Mouse (Mus musculus) embryonic facial prominence, embryonic 11.5 days (tissue): ENCODE results near the gene Zfp599. TPM values are rescaled to one million over a fixed set of nuclear protein-coding genes. Genes with fewer than 3 reads are reported as not detected.

Source experiments
- ATAC-seq: fragments of 200-750 bp; cut with Nextera tagmentation; replicated peaks from 2 replicates; pipeline ENCODE4 v1.8.0; 2017; ENCODE audit warnings: low read depth; ENCODE audit not compliant: insufficient number of reproducible peaks, low FRiP score, low TSS enrichment
- DNase-seq: peaks from one replicate; pipeline ENCODE4 v3.0.0-alpha.2; 2015; ENCODE audit warnings: low spot score
- H3K27ac ChIP-seq: fragments of 300-500 bp; sonication (generic); replicated peaks from 2 replicates; pipeline ENCODE4 v1.5.1; 2014; ENCODE audit warnings: mild to moderate bottlenecking, low read depth, low read length, control low read depth
- H3K27me3 ChIP-seq: fragments of 300-500 bp; sonication (generic); 2 replicates; pipeline ENCODE4 v1.6.1; 2014; ENCODE audit warnings: mild to moderate bottlenecking, low read length, moderate library complexity, mixed read lengths; ENCODE audit not compliant: control insufficient read depth, insufficient read depth
- H3K36me3 ChIP-seq: fragments of 300-500 bp; sonication (generic); replicated peaks from 2 replicates; pipeline ENCODE4 v1.6.1; 2014; ENCODE audit warnings: low read depth, mild to moderate bottlenecking, low read length, moderate library complexity, mixed read lengths; ENCODE audit not compliant: control insufficient read depth, insufficient read depth
- H3K4me1 ChIP-seq: fragments of 300-500 bp; sonication (generic); 2 replicates; pipeline ENCODE4 v1.6.1; 2014; ENCODE audit warnings: low read length, mixed read lengths; ENCODE audit not compliant: control insufficient read depth, insufficient read depth
- H3K4me2 ChIP-seq: fragments of 300-500 bp; sonication (generic); 2 replicates; pipeline ENCODE4 v1.6.1; 2014; ENCODE audit warnings: low read depth, mild to moderate bottlenecking, control low read depth, low read length, moderate library complexity
- H3K4me3 ChIP-seq: fragments of 300-500 bp; sonication (generic); 2 replicates; pipeline ENCODE4 v1.5.1; 2014; ENCODE audit warnings: low read depth, low read length, control low read depth
- H3K9ac ChIP-seq: fragments of 300-500 bp; sonication (generic); replicated peaks from 2 replicates; pipeline ENCODE4 v1.6.1; 2014; ENCODE audit warnings: mild to moderate bottlenecking, control low read depth, low read length
- H3K9me3 ChIP-seq: fragments of 300-500 bp; sonication (generic); replicated peaks from 2 replicates; pipeline ENCODE4 v1.6.1; 2016; ENCODE audit warnings: mild to moderate bottlenecking, low read length, inconsistent platforms, mixed read lengths; ENCODE audit not compliant: control insufficient read depth
- WGBS: fragments of 180-500 bp; shearing (Covaris S2); extraction: QIAGEN DNeasy Blood & Tissue Kit; methylation state at CpG from one replicate; pipeline ENCODE4 v1.1.7; 2014; 5-methylcytosine and 5-hydroxymethylcytosine counted together
- polyA plus RNA-seq: library from polyadenylated mRNA; unstranded; fragments of >200 nt; fragmentation: Nextera tagmentation; extraction: Ambion mirVana; gene quantifications from 2 replicates; pipeline ENCODE4 v1.2.1, GENCODE M21; 2014

Zfp599 gene
- polyA plus RNA-seq, 1 experiment from 2014 or later = 9.6 TPM

- Histone ChIP-seq H3K4me1 (no peaks in the 10 kb centered on the region), H3K4me2 (no peak overlapping the region), H3K36me3 (no peaks in the 10 kb centered on the region), H3K27ac (no peak overlapping the region), H3K27me3 (no peaks in the 10 kb centered on the region), H3K4me3 (no peak overlapping the region), H3K9ac (no peak overlapping the region), H3K9me3 (no peaks in the 10 kb centered on the region)
- DNase-seq (no peak), ATAC-seq (no peak)
- 53% methylated on average over 6 of the region's 8 CpGs for WGBS
Observed at GRCm38 (mm10) chr9:22217858-22218493, 41.7 kb downstream of the Zfp599 start.

GRCm38 (mm10) chr9:22216705-22217104 is 43.0 kb downstream of the Zfp599 start:
- DNase-seq (no peak), ATAC-seq (no peak)
- Histone ChIP-seq H3K27me3 (no peaks in the 10 kb centered on the region), H3K9me3 (no peaks in the 10 kb centered on the region), H3K27ac (no peak overlapping the region), H3K4me1 (no peaks in the 10 kb centered on the region), H3K9ac (no peak overlapping the region), H3K4me2 (no peak overlapping the region), H3K36me3 (no peaks in the 10 kb centered on the region), H3K4me3 (no peak overlapping the region)
- WGBS = 58% methylated on average over 3 of the region's 3 CpGs

- Histone ChIP-seq H3K9ac (no peak overlapping the region), H3K9me3 (no peaks in the 10 kb centered on the region), H3K27me3 (no peaks in the 10 kb centered on the region), H3K4me1 (no peaks in the 10 kb centered on the region), H3K27ac (no peak overlapping the region), H3K4me2 (no peak overlapping the region), H3K4me3 (no peak overlapping the region), H3K36me3 (no peaks in the 10 kb centered on the region)
- DNase-seq (no peak), ATAC-seq (no peak)
- WGBS = 83% methylated on average over 2 of the region's 2 CpGs
Observed at GRCm38 (mm10) chr9:22214549-22214948, 45.1 kb downstream of the Zfp599 start.

- Histone ChIP-seq H3K27me3 (no peaks in the 10 kb centered on the region), H3K36me3 (no peaks in the 10 kb centered on the region), H3K4me2 (no peak overlapping the region), H3K9me3 (no peaks in the 10 kb centered on the region), H3K9ac (no peak overlapping the region), H3K4me1 (no peaks in the 10 kb centered on the region), H3K4me3 (no peak overlapping the region), H3K27ac (no peak overlapping the region)
- no peak for ATAC-seq
- WGBS = 65% methylated on average over 2 of the region's 2 CpGs
- DNase-seq = no peak
Observed at GRCm38 (mm10) chr9:22213785-22214194, 45.9 kb downstream of the Zfp599 start.

Other genes with a start within 250 kb of the Zfp599 start
- 11.2 and 13.7 TPM in 2 replicates for gene Elavl3, start 207.9 kb downstream of the Zfp599 start, polyA plus RNA-seq
- not detected in 2 replicates for gene Gm49318, start 188.6 kb downstream of the Zfp599 start, polyA plus RNA-seq
- 5.5 and 7.1 TPM in 2 replicates for gene Zfp653, start 188.5 kb downstream of the Zfp599 start, polyA plus RNA-seq
- 25.2 and 26.6 TPM in 2 replicates for gene Ecsit, start 174.5 kb downstream of the Zfp599 start, polyA plus RNA-seq
- gene Cnn1, start 160.7 kb downstream of the Zfp599 start, polyA plus RNA-seq = 1.4 and 4.0 TPM in 2 replicates
- 210 and 215 TPM in 2 replicates for gene Elof1, start 142.7 kb downstream of the Zfp599 start, polyA plus RNA-seq
- 14.3 and 15.7 TPM in 2 replicates for gene Acp5, start 124.2 kb downstream of the Zfp599 start, polyA plus RNA-seq
- 52.7 and 58.2 TPM in 2 replicates for gene Pigyl, start 103.0 kb downstream of the Zfp599 start, polyA plus RNA-seq
- 0.10 and 0.11 TPM in 2 replicates for gene Zfp872, start 71.8 kb downstream of the Zfp599 start, polyA plus RNA-seq
- 9.6 and 11.4 TPM in 2 replicates for gene Zfp809, start 34.2 kb downstream of the Zfp599 start, polyA plus RNA-seq
- 30.7 and 31.1 TPM in 2 replicates for gene Zfp810, start 47.8 kb upstream of the Zfp599 start, polyA plus RNA-seq
- 53.9 and 63.4 TPM in 2 replicates for gene Anln, start 129.3 kb upstream of the Zfp599 start, polyA plus RNA-seq
- gene 9530077C05Rik, start 151.6 kb upstream of the Zfp599 start, polyA plus RNA-seq = 6.8 and 8.8 TPM in 2 replicates
- gene Gm17545, start 194.4 kb upstream of the Zfp599 start, polyA plus RNA-seq = not detected in 2 replicates
- gene Rp9, start 209.8 kb upstream of the Zfp599 start, polyA plus RNA-seq = 50.7 and 56.1 TPM in 2 replicates
- 15.0 and 21.1 TPM in 2 replicates for gene Bbs9, start 215.8 kb upstream of the Zfp599 start, polyA plus RNA-seq